Mouse (Mus musculus): ENCODE measurements at regions not wholly inside any gene's neighbourhood (a gene's known extent, or its start where the extent isn't known, plus 50 kb on each side); places are given as distances from the start of the nearest gene placed in this dataset.

DNA sequence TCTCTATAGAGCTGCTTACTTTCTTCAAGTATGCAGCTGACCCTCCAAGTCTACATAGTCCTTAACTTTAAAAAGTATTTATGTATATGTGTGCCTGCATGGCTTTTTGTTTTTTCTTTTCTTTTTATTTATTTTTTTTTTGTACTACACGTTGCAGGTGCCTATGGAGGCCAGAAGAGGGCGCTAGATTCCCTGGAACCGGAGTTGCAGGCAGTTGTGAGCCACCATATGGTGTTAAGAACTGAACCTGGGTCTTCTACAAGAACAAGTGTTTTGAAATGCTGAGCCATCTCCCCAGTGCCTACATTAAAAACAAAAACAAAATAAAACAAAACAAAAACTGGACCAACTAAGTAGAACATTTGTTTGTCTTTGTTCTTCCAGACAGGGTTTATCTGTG lies 325.9 kb upstream of the Dio3 start:
- DNase-seq (ENCODE audit: low spot score), result no peak

DNA sequence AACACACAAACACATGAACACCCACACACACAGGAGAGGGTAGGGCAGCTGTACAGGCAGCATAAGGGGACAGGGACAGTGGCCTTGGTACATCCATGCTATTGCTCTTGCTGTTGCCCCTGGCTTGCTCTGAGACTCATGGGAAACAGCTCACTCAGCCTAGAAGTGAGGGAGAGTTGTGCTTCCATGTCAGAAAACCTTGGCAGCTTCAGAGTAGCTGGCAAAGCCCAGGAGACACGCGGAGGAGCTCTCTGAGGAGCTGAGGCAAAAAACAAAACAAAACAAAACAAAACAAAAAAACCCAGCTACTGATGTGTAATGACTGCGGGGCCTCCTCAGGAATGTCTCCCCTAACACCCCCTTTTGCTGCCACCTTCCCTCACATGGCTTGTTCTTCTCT lies 321.6 kb upstream of the Dio3 start:
- no peak for DNase-seq (ENCODE audit: low spot score)

DNA sequence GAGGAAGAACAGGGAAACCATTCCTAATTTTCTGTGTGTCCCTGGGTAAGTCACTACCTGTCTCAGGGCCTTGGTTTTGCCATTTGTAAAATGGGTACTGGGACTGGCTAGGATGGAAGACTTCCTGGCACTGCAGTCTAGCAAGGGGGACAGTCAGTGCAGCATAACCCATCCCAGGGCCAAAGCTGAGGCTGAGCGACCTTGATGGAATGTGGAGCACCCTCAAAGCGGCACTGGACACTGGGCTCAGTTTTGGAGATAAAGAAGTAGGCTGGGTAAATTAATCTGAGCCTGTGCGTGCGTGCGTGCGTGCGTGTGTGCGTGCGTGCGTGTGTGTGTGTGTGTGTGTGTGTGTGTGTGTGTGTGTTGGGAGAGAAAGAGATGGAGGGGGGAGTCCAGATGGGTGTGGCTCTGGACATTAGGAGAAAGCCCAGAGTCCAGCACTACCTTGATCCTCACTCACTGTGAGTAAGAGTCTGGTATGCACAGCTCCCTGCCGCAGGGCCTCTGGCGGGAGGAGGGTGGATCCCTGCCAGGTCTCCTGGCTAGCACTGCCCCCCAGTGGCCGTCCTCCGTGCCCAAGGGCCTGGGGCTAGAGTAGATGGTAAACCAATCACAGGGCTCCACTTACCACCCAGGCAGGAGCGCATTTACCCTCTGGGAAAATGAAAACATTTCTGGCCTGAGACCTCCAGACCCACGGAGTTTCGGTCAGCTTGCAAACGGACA lies 320.3 kb upstream of the Dio3 start:
- peak; percentile 77 for DNase-seq (ENCODE audit: low spot score)

DNA sequence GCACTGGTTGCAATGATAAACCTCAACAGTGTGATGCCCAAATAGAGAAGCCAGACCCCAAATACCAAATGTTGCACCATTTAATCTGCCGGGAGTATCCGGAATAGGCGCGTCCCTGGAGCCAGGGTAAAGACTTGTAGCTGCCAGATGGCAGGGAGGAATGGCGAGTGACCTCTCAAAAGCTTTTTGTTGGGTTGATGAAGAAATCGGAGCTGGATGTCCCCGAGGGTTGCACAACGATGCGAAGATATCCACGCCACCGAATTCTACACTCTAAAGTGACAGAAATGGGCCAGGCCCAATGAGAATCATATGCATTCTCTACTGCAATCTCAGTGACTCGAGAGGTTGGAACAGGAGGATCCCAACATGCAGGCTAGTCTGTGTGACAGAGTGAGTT lies 312.1 kb upstream of the Dio3 start:
- no peak for DNase-seq (ENCODE audit: low spot score)

DNA sequence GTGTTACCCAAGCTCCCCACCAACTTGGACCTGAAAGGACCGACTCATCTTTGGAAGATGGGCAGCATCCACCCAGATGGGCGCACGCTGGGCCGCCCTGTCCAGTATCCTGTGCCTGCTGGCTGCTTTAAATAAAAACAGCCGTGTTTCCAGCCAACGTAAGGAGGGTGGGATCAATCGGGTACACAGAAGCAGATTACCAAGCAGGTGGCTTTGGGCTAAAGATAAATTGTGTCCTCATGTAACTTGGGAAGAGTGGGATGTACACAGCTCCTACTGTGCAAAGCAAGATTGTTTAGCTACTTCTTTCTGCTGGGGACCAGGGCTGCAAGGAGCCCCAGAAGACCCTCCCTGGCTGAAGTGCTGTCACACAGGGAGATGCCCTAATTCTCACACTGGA lies 310.6 kb upstream of the Dio3 start:
- DNase-seq (ENCODE audit: low spot score), result no peak

DNA sequence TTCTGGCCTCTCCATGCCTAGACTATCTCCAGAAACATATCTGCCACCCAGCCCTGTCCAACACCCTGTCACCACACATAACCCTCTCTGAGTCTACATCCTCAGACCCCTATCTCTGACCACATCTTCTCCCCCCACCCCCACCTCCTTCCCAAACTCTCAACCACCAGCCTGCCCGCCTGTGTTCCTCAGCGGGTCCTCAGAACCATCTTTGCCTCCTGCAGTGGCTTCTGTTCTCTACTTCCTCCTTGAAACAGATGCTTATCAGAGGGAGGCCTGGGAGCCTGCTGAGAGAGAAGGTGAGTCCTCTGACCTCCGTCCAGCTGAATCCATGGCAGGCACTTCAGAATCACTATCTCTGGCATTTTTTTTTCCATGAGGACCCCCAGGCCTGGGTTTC lies 307.4 kb upstream of the Dio3 start:
- DNase-seq (ENCODE audit: low spot score), result no peak

DNA sequence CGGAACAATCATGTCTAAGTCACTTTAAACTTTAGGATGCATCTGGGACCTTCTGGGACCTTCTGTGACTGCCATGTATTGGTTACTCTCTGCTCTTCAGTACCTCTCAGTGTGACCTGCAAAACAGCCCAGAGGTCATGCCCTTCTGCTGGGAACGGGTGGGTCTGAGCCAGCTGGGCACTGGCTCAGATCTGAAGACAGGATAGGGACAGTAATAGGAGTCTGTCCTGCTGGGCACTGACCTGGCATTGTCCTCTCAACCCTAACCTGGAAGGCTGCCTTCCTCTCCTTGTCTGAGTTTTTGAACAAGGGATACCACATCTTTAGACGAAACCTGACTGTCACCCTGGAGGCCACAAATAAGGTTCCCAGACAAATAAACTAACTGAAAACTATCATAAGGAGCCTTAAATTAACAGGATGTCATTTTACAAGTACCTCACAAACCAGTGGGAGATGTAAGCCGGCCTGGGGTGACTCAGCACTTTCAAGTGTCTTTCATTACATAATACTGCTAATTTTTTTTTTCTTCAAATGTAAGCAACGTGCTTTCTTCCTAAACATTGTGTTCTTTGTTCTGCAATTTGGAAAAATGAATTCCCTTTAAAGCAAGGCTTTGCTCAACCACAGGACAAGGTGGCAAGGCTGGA lies 306.4 kb upstream of the Dio3 start:
- no peak for DNase-seq (ENCODE audit: low spot score)

DNA sequence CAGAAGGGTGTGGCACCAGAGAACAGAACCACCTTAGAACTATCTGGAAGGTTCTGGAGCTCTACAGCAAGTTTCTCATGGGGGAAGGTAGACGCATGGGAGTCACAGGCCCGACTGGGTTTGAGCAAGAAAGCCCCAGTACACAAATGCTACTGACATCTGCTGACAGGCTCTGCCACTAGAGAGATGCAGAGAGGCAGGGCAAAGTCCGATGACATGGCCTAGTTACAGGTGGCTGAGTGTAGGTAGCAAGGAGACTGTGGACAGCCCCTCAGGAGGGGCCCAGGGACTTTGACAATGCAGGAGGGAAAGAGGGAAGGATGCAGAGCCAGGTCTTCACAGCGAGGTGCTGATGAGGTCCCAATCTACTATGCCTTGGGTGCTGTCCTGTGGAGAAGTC lies 305.3 kb upstream of the Dio3 start:
- DNase-seq (ENCODE audit: low spot score), result no peak

DNA sequence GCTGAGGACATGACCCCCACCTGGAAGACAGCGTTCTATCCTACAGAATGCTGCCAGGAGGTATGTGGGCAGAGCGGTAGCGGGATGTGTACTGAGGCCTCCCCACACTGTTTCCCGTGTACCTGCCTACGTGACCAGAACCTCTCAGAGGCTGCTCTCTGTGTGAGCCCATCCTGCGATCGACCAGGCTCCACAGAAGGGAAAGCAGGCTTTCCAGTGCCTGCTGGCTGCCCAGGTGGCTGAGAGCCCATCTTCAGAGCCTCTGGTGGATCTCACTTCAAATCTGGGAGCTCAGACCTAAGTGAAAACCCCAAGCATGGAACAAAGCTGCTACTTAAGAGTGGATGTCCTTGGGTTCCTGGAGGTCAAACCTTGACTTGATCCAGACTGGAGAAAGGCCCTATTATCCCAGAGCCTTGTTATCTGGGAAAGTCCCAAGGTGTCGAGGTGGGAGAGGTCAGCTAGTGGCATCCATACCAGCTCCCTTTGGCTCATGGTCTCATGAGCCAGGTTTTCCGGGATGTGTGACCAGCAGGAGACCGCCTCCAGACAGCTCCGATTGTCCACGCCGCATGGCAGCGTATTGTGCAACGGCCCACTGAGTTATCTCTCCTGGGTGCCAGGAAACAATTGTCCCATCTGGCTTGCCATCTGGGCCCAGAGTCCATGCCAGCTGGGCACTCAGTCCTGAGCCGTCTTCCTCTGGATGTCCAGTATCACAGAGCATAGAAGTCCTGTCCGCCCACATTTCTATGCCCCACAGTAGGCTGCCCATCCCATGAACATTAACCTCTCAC lies 303.5 kb upstream of the Dio3 start:
- no peak for DNase-seq (ENCODE audit: low spot score)

DNA sequence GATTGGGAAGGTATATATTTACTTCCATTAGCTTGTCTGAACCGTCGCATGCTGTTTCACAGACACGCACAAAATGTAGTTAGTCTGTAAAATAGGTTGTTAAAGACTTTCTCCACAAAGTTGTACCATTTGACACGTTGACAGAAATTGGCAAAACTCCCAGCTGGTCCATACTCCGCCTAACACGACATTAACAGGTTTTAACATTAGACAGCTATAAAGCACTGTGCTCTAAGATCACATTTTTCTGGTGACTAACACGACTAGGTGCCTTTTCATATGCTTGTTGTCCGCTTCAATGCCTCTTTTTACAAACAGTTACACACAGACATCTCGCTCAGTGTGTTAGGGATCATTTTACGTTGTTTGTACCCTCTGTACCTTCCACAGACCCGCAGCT lies 294.2 kb upstream of the Dio3 start:
- no peak for DNase-seq (ENCODE audit: low spot score)

DNA sequence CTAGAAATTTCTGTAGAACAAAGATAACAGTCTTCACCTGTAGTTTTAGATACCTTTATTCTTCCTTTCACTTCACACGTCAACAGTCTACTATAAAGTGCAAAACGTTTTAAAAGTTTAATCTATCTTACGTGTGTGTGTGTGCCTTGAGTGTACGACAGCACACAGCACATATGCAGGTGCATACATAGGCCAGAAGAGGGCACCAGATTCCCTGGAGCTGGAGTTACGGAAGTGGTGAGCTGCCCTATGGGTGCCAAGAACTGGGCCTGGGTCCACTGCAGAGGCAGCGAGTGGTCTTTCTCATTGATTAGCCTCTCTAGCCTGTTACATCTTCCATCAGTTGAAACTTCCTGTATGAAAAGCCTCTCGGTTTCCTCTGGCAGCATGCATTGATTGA lies 285.5 kb upstream of the Dio3 start:
- no peak for DNase-seq (ENCODE audit: low spot score)

DNA sequence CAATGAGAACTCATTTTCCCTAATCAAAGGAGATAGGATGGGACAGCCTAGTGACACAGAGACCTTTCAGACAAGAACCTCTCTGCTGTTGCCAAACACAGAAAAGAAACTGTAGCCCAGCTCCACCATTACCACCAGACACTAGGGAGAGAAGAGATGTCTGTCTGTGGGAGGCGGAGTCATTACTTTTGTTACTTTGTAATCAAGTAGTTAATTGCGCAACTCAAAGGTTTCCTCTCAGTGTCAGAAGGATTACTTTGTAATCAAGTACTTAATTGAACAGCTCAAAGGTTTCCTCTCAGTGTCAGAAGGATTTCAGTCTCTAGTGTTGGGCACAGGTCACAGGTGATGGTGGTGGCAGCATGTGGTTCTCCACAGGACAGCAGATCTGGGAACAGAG lies 276.2 kb upstream of the Dio3 start:
- no peak for DNase-seq (ENCODE audit: low spot score)

DNA sequence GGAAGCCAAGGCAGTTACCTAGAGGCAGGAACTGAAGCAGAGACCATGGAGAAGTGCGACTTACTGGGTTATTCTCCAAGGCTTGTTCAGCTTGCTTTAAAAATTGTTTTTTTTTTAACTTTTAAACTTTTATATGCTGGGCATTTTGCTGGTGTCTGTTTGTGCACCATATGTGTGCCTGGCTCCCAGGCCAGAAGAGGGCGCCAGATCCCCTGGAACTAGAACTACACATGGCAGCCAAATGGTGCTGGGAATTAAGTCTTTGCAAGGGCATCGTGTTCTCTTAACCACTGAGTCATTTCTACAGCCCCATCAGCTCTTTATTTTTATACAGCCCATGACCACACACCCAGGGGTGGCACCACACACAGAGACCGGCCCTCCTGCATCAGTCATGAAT lies 269.7 kb upstream of the Dio3 start:
- DNase-seq (ENCODE audit: low spot score), result no peak

DNA sequence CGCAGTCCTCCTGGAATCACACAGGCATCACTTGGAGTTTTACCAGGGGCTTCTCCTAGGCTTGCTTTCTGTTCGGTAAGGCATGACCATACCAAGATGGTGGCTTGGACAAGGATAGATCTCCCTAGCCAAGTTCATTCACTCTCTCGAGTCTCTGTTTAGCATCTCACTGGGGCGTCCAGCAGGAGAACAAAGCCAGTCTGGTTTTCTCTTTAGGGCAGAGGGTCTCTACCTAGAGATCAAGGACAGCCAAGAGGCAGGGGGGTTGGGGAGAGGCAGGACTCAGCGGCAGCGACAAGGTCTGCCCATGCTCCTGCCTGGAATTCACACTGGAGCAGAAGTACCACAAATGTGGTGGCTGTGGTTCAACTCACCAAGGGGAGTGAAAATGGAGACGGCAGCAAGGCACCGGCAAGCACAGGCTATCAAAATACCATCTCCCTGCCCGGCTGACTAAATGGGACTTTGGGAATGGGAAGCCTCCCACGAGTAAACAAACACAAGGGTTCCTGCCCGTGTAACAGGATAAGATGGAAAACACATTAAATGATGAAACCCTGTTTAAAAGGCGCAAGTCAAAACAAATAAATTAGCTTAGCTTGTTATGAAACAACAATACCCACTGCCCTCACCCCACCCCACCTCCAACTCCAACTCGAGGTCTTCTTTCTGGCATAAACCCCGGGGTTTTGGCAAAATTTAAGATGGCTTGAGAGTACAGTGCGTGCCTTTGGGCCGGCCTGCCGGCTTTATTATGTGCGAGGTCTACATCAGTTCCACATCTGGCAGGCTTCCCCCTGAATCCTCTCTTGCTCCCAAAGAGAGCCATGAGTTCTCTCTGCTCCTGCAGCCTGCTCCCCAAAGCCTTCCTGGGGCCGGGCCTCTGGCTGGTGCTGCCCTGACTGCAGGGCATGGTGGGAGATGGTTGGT lies 258.1 kb upstream of the Dio3 start:
- DNase-seq (ENCODE audit: low spot score), result no peak

DNA sequence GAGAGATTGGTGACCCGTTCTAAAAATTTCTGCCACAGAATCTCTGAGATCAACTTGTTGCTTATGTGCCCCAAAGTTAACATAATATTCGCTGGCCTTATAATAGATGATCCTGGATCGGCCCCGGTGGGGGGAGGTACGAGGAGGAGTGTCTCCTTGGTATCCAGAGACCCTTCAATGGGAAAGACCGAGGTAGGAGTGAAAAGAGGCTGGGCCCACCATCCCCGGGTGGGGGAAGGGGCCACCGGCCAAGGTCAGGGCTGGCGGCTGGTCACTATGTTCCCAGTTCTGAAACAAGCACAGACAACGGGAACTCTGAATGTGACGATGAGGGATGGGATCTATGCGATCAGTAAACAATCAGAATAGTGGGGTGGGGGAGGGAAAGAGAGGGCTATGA lies 257.2 kb upstream of the Dio3 start:
- no peak for DNase-seq (ENCODE audit: low spot score)

DNA sequence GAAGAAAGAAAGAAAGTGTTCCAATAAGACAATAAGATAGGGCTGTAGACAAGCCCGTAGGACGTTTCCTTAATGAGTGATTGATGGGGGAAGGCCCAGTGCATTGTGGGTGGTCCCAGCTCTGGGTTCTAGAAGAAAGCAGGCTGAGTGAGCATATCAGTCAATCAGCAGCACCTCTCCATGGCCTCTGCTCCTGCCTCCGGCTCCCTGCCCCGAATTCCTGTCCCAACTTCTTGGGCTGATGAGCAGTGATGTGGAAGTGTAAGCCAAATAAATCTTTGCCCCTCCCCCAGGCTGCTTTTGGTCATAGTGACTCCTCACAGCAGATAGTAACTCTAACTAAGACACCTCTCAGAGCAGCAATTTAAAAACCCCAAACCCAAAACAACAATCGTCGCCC lies 256.2 kb upstream of the Dio3 start:
- no peak for DNase-seq (ENCODE audit: low spot score)

DNA sequence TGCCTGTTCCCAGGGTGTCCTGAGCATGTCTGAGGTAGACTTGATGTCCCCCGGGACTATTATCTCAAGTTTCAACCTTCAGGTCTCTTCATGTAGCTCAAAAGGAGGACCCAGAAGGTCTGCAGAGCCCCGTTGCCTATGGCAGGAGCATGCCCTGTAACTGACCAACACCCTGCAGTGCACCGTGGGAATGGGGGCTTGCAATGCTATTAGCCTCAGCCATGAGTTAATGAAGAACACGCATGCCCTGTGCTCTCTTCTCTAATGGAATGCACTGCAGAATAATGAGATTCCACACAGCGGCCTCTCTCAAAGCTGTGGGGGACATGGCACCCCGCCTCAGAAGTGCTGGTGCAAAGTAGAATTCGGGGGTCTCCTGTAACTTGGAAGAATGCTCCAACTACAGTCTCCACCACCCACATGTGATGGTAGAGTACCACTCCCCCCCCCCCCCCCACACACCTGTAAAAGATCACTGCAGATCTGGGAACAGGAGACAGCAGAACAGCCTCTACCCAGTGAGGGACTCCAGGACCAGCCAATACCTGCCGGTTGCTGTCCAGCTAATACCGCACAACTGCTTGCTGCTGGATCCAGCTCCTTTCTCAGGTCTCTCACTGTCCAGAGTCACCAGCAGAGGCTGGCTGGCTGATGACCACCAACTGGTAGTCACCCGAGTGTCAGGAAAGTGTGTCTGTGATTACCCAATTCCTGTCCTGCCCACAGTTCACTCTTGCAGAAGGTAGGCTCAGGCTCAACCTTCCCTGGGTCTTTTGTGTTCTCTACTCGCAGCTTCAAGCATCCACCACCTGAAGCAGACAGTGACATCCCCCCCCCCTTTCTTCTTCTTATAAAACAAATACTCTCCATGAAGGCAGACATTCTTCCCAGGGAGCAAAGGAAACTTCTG lies 255.4 kb upstream of the Dio3 start:
- DNase-seq (ENCODE audit: low spot score), result no peak

DNA sequence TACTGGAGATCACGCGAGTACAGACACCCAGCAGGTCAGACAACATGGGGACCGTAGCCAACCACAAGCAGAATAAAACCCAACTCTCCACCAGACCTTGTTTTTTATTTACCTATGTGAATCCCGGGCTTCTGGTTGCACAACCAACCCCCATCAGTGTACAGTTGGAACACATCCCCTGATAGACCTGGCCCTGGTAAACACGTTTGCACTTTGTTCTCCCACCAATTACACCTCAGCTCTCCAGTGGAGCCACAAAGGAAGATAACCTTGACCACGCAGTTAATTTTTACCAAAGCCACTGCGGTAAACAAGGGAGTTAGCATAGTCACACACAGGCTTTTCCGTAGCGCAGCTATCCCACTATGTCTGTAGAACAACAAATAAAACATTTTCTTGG lies 254.6 kb upstream of the Dio3 start:
- DNase-seq (ENCODE audit: low spot score), result no peak

DNA sequence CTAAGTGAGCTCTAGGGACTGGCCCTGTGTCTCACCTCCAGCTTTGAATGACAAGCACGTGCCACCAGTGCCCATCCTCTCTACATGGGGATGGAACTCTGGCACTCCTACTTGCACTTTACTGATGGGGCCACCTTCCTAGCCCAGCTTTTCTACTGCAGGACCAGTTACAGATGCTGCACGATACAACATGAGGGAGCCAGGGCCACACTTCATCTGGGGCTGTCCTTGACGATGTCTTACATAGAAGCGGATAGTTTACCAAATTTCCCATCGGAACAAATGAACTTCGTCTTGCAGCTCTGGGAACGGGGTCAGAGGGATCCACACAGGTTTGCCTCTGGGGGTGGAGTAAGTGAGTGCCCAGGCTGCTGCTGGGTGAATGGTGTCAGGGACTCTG lies 253.7 kb upstream of the Dio3 start:
- no peak for DNase-seq (ENCODE audit: low spot score)

DNA sequence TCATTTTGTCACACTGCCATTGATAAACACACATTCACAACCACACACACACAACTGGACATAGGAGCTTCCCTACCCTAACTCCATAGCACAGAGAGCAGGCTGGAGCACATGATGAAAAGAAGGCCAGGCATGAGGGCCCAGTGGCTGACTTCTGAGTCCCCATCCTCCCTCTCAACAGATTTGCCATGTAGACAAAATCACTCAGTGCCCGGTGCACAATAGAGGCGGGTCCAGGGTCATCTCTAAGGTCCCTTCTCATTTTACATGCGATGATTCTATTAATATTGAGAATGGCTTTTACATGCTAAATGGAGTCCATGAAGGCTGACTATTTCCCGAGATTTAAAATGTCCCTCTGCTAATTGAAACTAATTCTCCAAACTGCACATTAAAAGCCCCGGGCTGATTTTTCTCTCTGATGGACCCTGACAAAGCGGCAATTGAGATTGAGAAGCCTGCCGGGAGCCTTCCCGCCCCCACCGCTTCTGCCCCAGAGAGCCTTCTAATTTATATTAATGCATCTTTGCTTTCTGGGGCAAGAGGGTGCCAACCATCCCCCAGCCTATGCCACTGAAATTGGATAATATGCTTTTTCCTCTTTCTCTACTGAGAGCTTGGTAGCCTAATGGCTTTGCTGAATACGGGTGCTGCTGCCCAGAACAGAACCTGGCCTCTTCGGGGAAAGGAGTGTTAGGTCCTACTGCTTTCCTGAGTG lies 252.7 kb upstream of the Dio3 start:
- no peak for DNase-seq (ENCODE audit: low spot score)

DNA sequence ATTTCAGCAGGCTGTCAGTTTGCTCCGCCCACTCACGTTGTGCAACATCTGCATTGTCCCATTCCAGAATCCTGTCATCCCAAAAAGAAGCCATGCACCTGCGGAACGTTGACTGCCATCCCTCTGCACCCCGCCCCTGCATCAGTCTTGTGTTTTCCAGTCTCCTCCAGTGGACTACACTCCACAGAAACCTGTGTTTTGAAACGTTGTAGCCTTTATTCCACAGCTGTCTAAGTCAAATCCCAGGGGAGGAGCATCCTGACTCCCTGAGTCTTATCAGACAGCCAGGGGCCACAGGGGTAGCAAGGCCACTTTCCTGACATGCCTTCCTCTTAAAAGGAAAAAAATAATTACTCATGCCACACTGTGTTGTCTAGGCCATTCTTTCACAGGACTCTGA lies 251.5 kb upstream of the Dio3 start:
- DNase-seq (ENCODE audit: low spot score), result no peak

All from ovary, postnatal 36 days (tissue).